Mouse (Mus musculus) kidney, adult 11 months (tissue): ENCODE data around the gene Spint5.

ENCODE experiments used
- DNase-seq: peaks from one replicate; pipeline ENCODE4 v3.0.0; 2022

The Spint5 gene

GRCm38 (mm10) chr2:164737377-164738090, 22.4 kb downstream of the Spint5 start:
- peak; percentile 42 for DNase-seq

GRCm38 (mm10) chr2:164739876-164740275, 24.8 kb downstream of the Spint5 start:
- no peak for DNase-seq

- no peak for DNase-seq
These were observed 29.9 kb downstream of the Spint5 start for GRCm38 (mm10) chr2:164744987-164745386.

GRCm38 (mm10) chr2:164745843-164746479, 30.9 kb downstream of the Spint5 start, which contains the start of the genes Wfdc3 and Dnttip1:
Wfdc3 (minus strand) TSS chr2:164745931.
Dnttip1 (plus strand) TSS chr2:164745983.
- DNase-seq: peak; percentile 89

GRCm38 (mm10) chr2:164746693-164747092, 31.6 kb downstream of the Spint5 start:
- no peak for DNase-seq

GRCm38 (mm10) chr2:164748191-164748590, 33.1 kb downstream of the Spint5 start:
- no peak for DNase-seq

GRCm38 (mm10) chr2:164748991-164749390, 33.9 kb downstream of the Spint5 start:
- DNase-seq: no peak

- no peak for DNase-seq
These were observed 37.3 kb downstream of the Spint5 start for GRCm38 (mm10) chr2:164752454-164752853.

- no peak for DNase-seq
These were observed 39.0 kb downstream of the Spint5 start for GRCm38 (mm10) chr2:164754105-164754504.

- no peak for DNase-seq
These were observed 39.7 kb downstream of the Spint5 start for GRCm38 (mm10) chr2:164754800-164755199.

GRCm38 (mm10) chr2:164757841-164758240, 42.7 kb downstream of the Spint5 start:
- DNase-seq: no peak

GRCm38 (mm10) chr2:164758692-164759091, 43.6 kb downstream of the Spint5 start:
- DNase-seq: no peak

GRCm38 (mm10) chr2:164760059-164760833, 45.1 kb downstream of the Spint5 start:
- DNase-seq: no peak

GRCm38 (mm10) chr2:164761502-164761901, 46.4 kb downstream of the Spint5 start:
- DNase-seq: no peak

GRCm38 (mm10) chr2:164761971-164762370, 46.9 kb downstream of the Spint5 start:
- no peak for DNase-seq

- no peak for DNase-seq
These were observed 47.5 kb downstream of the Spint5 start for GRCm38 (mm10) chr2:164762593-164762992.

GRCm38 (mm10) chr2:164765841-164766240, 50.7 kb downstream of the Spint5 start:
- DNase-seq: no peak
